Mouse (Mus musculus) CH12.LX (cell line): ENCODE measurements around the gene Grap2. TPM values are rescaled to one million over a fixed set of nuclear protein-coding genes. Genes with fewer than 3 reads are reported as not detected.
A peak's percentile ranks its signal among the peaks of the same experiment; 100 is the strongest.

Experiments
- DNase-seq: peaks from one replicate; pipeline ENCODE4 v3.0.0-alpha.2; 2013; ENCODE audit errors: extremely low read depth
- H3K27ac ChIP-seq: 2 replicates; pipeline ENCODE4 v1.5.1; 2012; ENCODE audit warnings: low read depth, mild to moderate bottlenecking, control low read depth, moderate library complexity; ENCODE audit not compliant: insufficient read depth
- H3K27me3 ChIP-seq: replicated peaks from 2 replicates; pipeline ENCODE3; 2012; ENCODE audit warnings: inconsistent platforms
- H3K36me3 ChIP-seq, 2 experiments: replicated peaks in 1 of 2; 2 replicates each; pipeline versions ENCODE3 to v1.6.1; 2012; ENCODE audit warnings: inconsistent platforms in 1 of 2, low read length in 1 of 2, mild to moderate bottlenecking in 1 of 2, mixed read lengths in 1 of 2, moderate library complexity in 1 of 2; ENCODE audit not compliant: control insufficient read depth in 1 of 2, insufficient read depth in 1 of 2
- H3K4me1 ChIP-seq, 2 experiments: 2 replicates each; pipeline ENCODE4 v1.6.1; 2012; ENCODE audit warnings: inconsistent platforms in 1 of 2, moderate library complexity in 1 of 2; ENCODE audit not compliant: insufficient read depth in 2 of 2, control insufficient read depth in 1 of 2
- H3K4me2 ChIP-seq: 2 replicates; pipeline ENCODE4 v1.6.1; 2012; ENCODE audit warnings: low read depth, mild to moderate bottlenecking, control low read depth; ENCODE audit not compliant: poor library complexity, insufficient read depth, severe bottlenecking
- H3K4me3 ChIP-seq, 3 experiments: fragments of 150-350 bp in 1 of 3; sonication (generic) in 1 of 3; replicated peaks in 1 of 3; 2 replicates each; pipeline versions ENCODE3 to v1.5.1; 2011 to 2012; ENCODE audit warnings: low read depth in 2 of 3, low read length in 2 of 3, mild to moderate bottlenecking in 2 of 3, moderate library complexity in 2 of 3, control low read depth in 1 of 3, improper control_type of control experiment in 1 of 3, inconsistent platforms in 1 of 3, mixed read lengths in 1 of 3; ENCODE audit not compliant: poor library complexity in 1 of 3
- H3K79me2 ChIP-seq: replicated peaks from 2 replicates; pipeline ENCODE4 v1.6.1; 2012; ENCODE audit warnings: mild to moderate bottlenecking, moderate library complexity; ENCODE audit not compliant: control insufficient read depth, poor library complexity, insufficient read depth, severe bottlenecking; ENCODE audit errors: extremely low read depth
- H3K9ac ChIP-seq: 2 replicates; pipeline ENCODE4 v1.6.1; 2012; ENCODE audit warnings: low read depth, mild to moderate bottlenecking, control low read depth, moderate library complexity; ENCODE audit not compliant: insufficient read depth
- H3K9me3 ChIP-seq: replicated peaks from 2 replicates; pipeline ENCODE3; 2012; ENCODE audit warnings: low read length, inconsistent platforms, mixed read lengths
- BHLHE40 ChIP-seq: IDR thresholded peaks from 2 replicates; pipeline ENCODE4 v1.6.1; 2011; ENCODE audit warnings: mild to moderate bottlenecking, low read depth, low read length, improper control_type of control experiment
- CHD1 ChIP-seq: IDR thresholded peaks from 2 replicates; pipeline ENCODE4 v1.6.1; 2012; ENCODE audit warnings: low read depth, low read length, improper control_type of control experiment, inconsistent platforms
- CHD2 ChIP-seq: IDR thresholded peaks from 2 replicates; pipeline ENCODE4 v1.6.1; 2011; ENCODE audit warnings: low read length, improper control_type of control experiment
- CTCF ChIP-seq, 2 experiments: IDR thresholded peaks in 1 of 2; conservative IDR thresholded peaks in 1 of 2; 2 replicates each; pipeline ENCODE4 v1.5.1; 2011 to 2012; ENCODE audit warnings: low read depth in 2 of 2, low read length in 2 of 2, improper control_type of control experiment in 1 of 2, inconsistent platforms in 1 of 2, mild to moderate bottlenecking in 1 of 2, moderate library complexity in 1 of 2
- E2F4 ChIP-seq: IDR thresholded peaks from 2 replicates; pipeline ENCODE4 v1.6.1; 2011; ENCODE audit warnings: low read depth, low read length, improper control_type of control experiment; ENCODE audit not compliant: insufficient replicate concordance
- ELF1 ChIP-seq: IDR thresholded peaks from 2 replicates; pipeline ENCODE4 v1.6.1; 2014; ENCODE audit warnings: low read depth, mild to moderate bottlenecking, inconsistent platforms, low read length, improper control_type of control experiment
- EP300 ChIP-seq: IDR thresholded peaks from 2 replicates; pipeline ENCODE4 v1.6.1; 2011; ENCODE audit warnings: low read length, improper control_type of control experiment
- ETS1 ChIP-seq: conservative IDR thresholded peaks from 2 replicates; pipeline ENCODE4 v1.6.1; 2012; ENCODE audit warnings: low read depth, mild to moderate bottlenecking, inconsistent platforms, low read length, improper control_type of control experiment, moderate library complexity
- GABPA ChIP-seq: IDR thresholded peaks from 2 replicates; pipeline ENCODE4 v1.6.1; 2012; ENCODE audit warnings: low read depth, low read length, improper control_type of control experiment, inconsistent platforms; ENCODE audit not compliant: insufficient replicate concordance
- HCFC1 ChIP-seq: IDR thresholded peaks from 2 replicates; pipeline ENCODE4 v1.6.1; 2012; ENCODE audit warnings: low read depth, mild to moderate bottlenecking, inconsistent platforms, low read length, improper control_type of control experiment
- IRF4 ChIP-seq: IDR thresholded peaks from 2 replicates; pipeline ENCODE4 v1.6.1; 2014; ENCODE audit warnings: low read depth, mild to moderate bottlenecking, inconsistent platforms, low read length, improper control_type of control experiment
- JUN ChIP-seq: IDR thresholded peaks from 2 replicates; pipeline ENCODE4 v1.6.1; 2011; ENCODE audit warnings: low read depth, mild to moderate bottlenecking, low read length, improper control_type of control experiment, moderate library complexity; ENCODE audit not compliant: insufficient read depth
- KAT2A ChIP-seq: IDR thresholded peaks from 2 replicates; pipeline ENCODE4 v1.6.1; 2012; ENCODE audit warnings: low read length, improper control_type of control experiment, inconsistent platforms; ENCODE audit not compliant: insufficient replicate concordance
- MAX ChIP-seq: IDR thresholded peaks from 2 replicates; pipeline ENCODE4 v1.6.1; 2011; ENCODE audit warnings: low read length, improper control_type of control experiment
- MAZ ChIP-seq: IDR thresholded peaks from 2 replicates; pipeline ENCODE4 v1.6.1; 2012; ENCODE audit warnings: low read depth, mild to moderate bottlenecking, inconsistent platforms, low read length, improper control_type of control experiment, moderate library complexity
- MEF2A ChIP-seq: IDR thresholded peaks from 2 replicates; pipeline ENCODE4 v1.6.1; 2014; ENCODE audit warnings: low read depth, mild to moderate bottlenecking, inconsistent platforms, low read length, improper control_type of control experiment, borderline replicate concordance
- MXI1 ChIP-seq: IDR thresholded peaks from 2 replicates; pipeline ENCODE4 v1.6.1; 2011; ENCODE audit warnings: mild to moderate bottlenecking, low read depth, low read length, improper control_type of control experiment
- NRF1 ChIP-seq: IDR thresholded peaks from 2 replicates; pipeline ENCODE4 v1.6.1; 2014; ENCODE audit warnings: low read depth, mild to moderate bottlenecking, inconsistent platforms, low read length, improper control_type of control experiment, moderate library complexity
- POLR2A ChIP-seq: IDR thresholded peaks from 2 replicates; pipeline ENCODE4 v1.6.1; 2011; ENCODE audit warnings: low read depth, mild to moderate bottlenecking, improper control_type of control experiment, low read length
- POLR2AphosphoS2 ChIP-seq: IDR thresholded peaks from 2 replicates; pipeline ENCODE4 v1.6.1; 2011; ENCODE audit warnings: low read depth, low read length, improper control_type of control experiment
- RCOR1 ChIP-seq: conservative IDR thresholded peaks from 2 replicates; pipeline ENCODE4 v1.6.1; 2012; ENCODE audit warnings: low read depth, mild to moderate bottlenecking, inconsistent platforms, low read length, improper control_type of control experiment
- SIN3A ChIP-seq: IDR thresholded peaks from 2 replicates; pipeline ENCODE4 v1.6.1; 2012; ENCODE audit warnings: low read length, improper control_type of control experiment, inconsistent platforms
- SMC3 ChIP-seq: IDR thresholded peaks from 2 replicates; pipeline ENCODE4 v1.6.1; 2011; ENCODE audit warnings: low read depth, low read length, improper control_type of control experiment
- TBP ChIP-seq: conservative IDR thresholded peaks from 2 replicates; pipeline ENCODE4 v1.6.1; 2011; ENCODE audit warnings: low read depth, low read length, improper control_type of control experiment
- TCF12 ChIP-seq: IDR thresholded peaks from 2 replicates; pipeline ENCODE4 v1.6.1; 2014; ENCODE audit warnings: low read depth, mild to moderate bottlenecking, inconsistent platforms, low read length, improper control_type of control experiment
- UBTF ChIP-seq: IDR thresholded peaks from 2 replicates; pipeline ENCODE4 v1.6.1; 2012; ENCODE audit warnings: low read depth, mild to moderate bottlenecking, inconsistent platforms, low read length, improper control_type of control experiment, moderate library complexity
- USF1 ChIP-seq: IDR thresholded peaks from 2 replicates; pipeline ENCODE4 v1.6.1; 2014; ENCODE audit warnings: low read depth, mild to moderate bottlenecking, inconsistent platforms, low read length, improper control_type of control experiment
- USF2 ChIP-seq: conservative IDR thresholded peaks from 2 replicates; pipeline ENCODE4 v1.6.1; 2011; ENCODE audit warnings: low read depth, low read length, improper control_type of control experiment
- ZMIZ1 ChIP-seq: IDR thresholded peaks from 2 replicates; pipeline ENCODE4 v1.6.1; 2012; ENCODE audit warnings: low read depth, mild to moderate bottlenecking, inconsistent platforms, low read length, improper control_type of control experiment
- ZNF384 ChIP-seq: IDR thresholded peaks from 2 replicates; pipeline ENCODE4 v1.6.1; 2012; ENCODE audit warnings: low read depth, low read length, improper control_type of control experiment, inconsistent platforms
- dilution Hi-C: fragments of 300-500 bp; cut with MboI; formaldehyde crosslinking; loops from 2 replicates; pipeline ENCODE4 v1.14.3; 2020; ENCODE audit warnings: low sequenced_read_pairs; ENCODE audit not compliant: extremely low pct_unique_long_range_greater_than_20kb, extremely low pct_ligation_motif_present
- in situ Hi-C: fragments of 300-500 bp; cut with MboI; formaldehyde crosslinking; loops from 3 replicates; pipeline ENCODE4 v1.14.3; 2019; ENCODE audit warnings: low sequenced_read_pairs, low pct_ligation_motif_present, low pct_unique_long_range_greater_than_20kb, mixed read lengths
- polyA plus RNA-seq: library from polyadenylated mRNA; unstranded; fragments of >175 nt; gene quantifications from 2 replicates; pipeline ENCODE4 v1.2.1, GENCODE M21; 2012; ENCODE audit warnings: low read depth; ENCODE audit not compliant: insufficient read length
- total RNA-seq, 2 experiments: library from RNA; depleted of rRNA; stranded (reverse); fragments of 300-350 nt in 1 of 2; fragments of >200 nt in 1 of 2; gene quantifications; 2 replicates each; pipeline ENCODE4 v1.2.3; 2012 to 2014

Grap2 gene
- total and polyA plus RNA-seq, 3 experiments: 1.5 to 6.2 (median 5.0) TPM

GRCm38 (mm10) chr15:80570226-80570625 lies 2.2 kb upstream of the Grap2 start:
- H3K4me3 ChIP-seq: no peak overlapping the region

GRCm38 (mm10) chr15:80571611-80572010 lies 783 bp upstream of the Grap2 start:
- H3K27me3 ChIP-seq: peaks cover 2% of the 10 kb centered on the region
- in situ Hi-C loops (no loop called here), dilution Hi-C loops (no loop called here)
- H3K36me3 ChIP-seq: no peaks in the 10 kb centered on the region
- peaks cover 0 to 35% of the 10 kb centered on the region in 2 experiments; a peak in 2 of 4 replicates for H3K4me1 ChIP-seq
- 0 out of 2 replicates have a peak overlapping the region, but pooled peaks have one; percentile 1 for H3K9ac ChIP-seq
- H3K4me2 ChIP-seq: peak overlapping the region; percentile 83
- no peak for DNase-seq
- H3K4me3 ChIP-seq: peak overlapping the region in 1 of 3 experiments; percentile 28
- no peaks in the 10 kb centered on the region for H3K79me2 ChIP-seq
- TF ChIP-seq ELF1: no peak
- no peak for TF ChIP-seq MAX
- no peak for TF ChIP-seq POLR2A
- peak; percentile 42 for TF ChIP-seq CHD2
- TF ChIP-seq CTCF (conservative IDR thresholded peaks at IDR 0.05 in 1 of 2, IDR thresholded peaks at IDR 0.05 in 1 of 2; ENCODE audit: low read depth in 2 of 2, low read length in 2 of 2): no peak
- TF ChIP-seq HCFC1: no peak
- TF ChIP-seq BHLHE40: no peak
- TF ChIP-seq JUN: no peak
- no peak for TF ChIP-seq MAZ
- TF ChIP-seq ZMIZ1: no peak
- no peak for TF ChIP-seq USF2
- TF ChIP-seq ETS1: no peak
- no peak for TF ChIP-seq USF1
- no peak for TF ChIP-seq ZNF384
- no peak for TF ChIP-seq E2F4
- no peak for TF ChIP-seq SMC3
- no peak for TF ChIP-seq RCOR1
- no peak for TF ChIP-seq NRF1
- no peak; the same call in 1 of the 2 replicates for TF ChIP-seq EP300
- TF ChIP-seq TCF12: no peak; the same call in 1 of the 2 replicates
- no peak for TF ChIP-seq UBTF
- TF ChIP-seq KAT2A: no peak
- peak; percentile 56; the same call in 1 of the 2 replicates for TF ChIP-seq SIN3A
- peak; percentile 77 for TF ChIP-seq MXI1
- no peak for TF ChIP-seq CHD1
- TF ChIP-seq TBP: no peak
- TF ChIP-seq POLR2AphosphoS2: no peak
- 0 out of 2 replicates have a peak, but pooled peaks have one; percentile 7 for TF ChIP-seq MEF2A
- H3K9me3 ChIP-seq: no peaks in the 10 kb centered on the region
- no peak overlapping the region for H3K27ac ChIP-seq

More at GRCm38 (mm10) chr15:80570226-80570625, 2.2 kb upstream of the Grap2 start:
- H3K4me1 ChIP-seq: peaks cover 3 to 40% of the 10 kb centered on the region in 2 experiments
- H3K27ac ChIP-seq: no peak overlapping the region
- H3K9ac ChIP-seq: no peak overlapping the region
- H3K36me3 ChIP-seq: no peaks in the 10 kb centered on the region
- H3K4me2 ChIP-seq: no peak overlapping the region
- H3K27me3 ChIP-seq: no peaks in the 10 kb centered on the region
- no peak for DNase-seq
- no peak for TF ChIP-seq BHLHE40
- TF ChIP-seq MAX: no peak
- no peak for TF ChIP-seq SIN3A
- no peak for TF ChIP-seq CHD2
- no peak for TF ChIP-seq UBTF
- no peak for TF ChIP-seq IRF4
- TF ChIP-seq GABPA: no peak
- in situ Hi-C loops: no loop called here
- no peaks in the 10 kb centered on the region for H3K9me3 ChIP-seq
- no peaks in the 10 kb centered on the region for H3K79me2 ChIP-seq
- dilution Hi-C loops: no loop called here
